Mouse (Mus musculus) liver, embryonic 14.5 days (tissue): Measurements from ENCODE around the gene Vps13d. TPM values are rescaled to one million over a fixed set of nuclear protein-coding genes. Genes with fewer than 3 reads are reported as not detected.

Experiments used
- ATAC-seq: fragments of 200-750 bp; cut with Nextera tagmentation; 2 replicates; pipeline ENCODE4 v1.8.0; 2017; ENCODE audit warnings: moderate number of reproducible peaks, mild to moderate bottlenecking, moderate library complexity; ENCODE audit not compliant: insufficient read depth
- DNase-seq, 3 experiments: peaks; one replicate each; pipeline ENCODE4 v3.0.0-alpha.2; 2012 to 2013; ENCODE audit warnings: low read depth in 3 of 3, low spot score in 3 of 3
- H3K27ac ChIP-seq: fragments of 300-500 bp; sonication (generic); 2 replicates; pipeline ENCODE4 v1.5.1; 2014; ENCODE audit warnings: moderate library complexity, mild to moderate bottlenecking, control low read depth, inconsistent platforms
- H3K27me3 ChIP-seq: fragments of 300-500 bp; sonication (generic); 2 replicates; pipeline ENCODE4 v1.6.1; 2014; ENCODE audit warnings: mild to moderate bottlenecking, low read length, moderate library complexity; ENCODE audit not compliant: control insufficient read depth, insufficient read depth
- H3K36me3 ChIP-seq: fragments of 300-500 bp; sonication (generic); replicated peaks from 2 replicates; pipeline ENCODE4 v1.6.1; 2014; ENCODE audit warnings: low read depth; ENCODE audit not compliant: control insufficient read depth, insufficient read depth
- H3K4me1 ChIP-seq, 2 experiments: fragments of 200-500 bp in 1 of 2; fragments of 300-500 bp in 1 of 2; sonication (generic) in 1 of 2; replicated peaks; 2 replicates each; pipeline ENCODE4 v1.6.1; 2012 to 2014; ENCODE audit warnings: antibody characterized with exemption in 1 of 2, inconsistent platforms in 1 of 2, low read length in 1 of 2; ENCODE audit not compliant: control insufficient read depth in 2 of 2, insufficient read depth in 2 of 2
- H3K4me2 ChIP-seq: fragments of 300-500 bp; sonication (generic); 2 replicates; pipeline ENCODE4 v1.6.1; 2014; ENCODE audit warnings: low read depth, mild to moderate bottlenecking, control low read depth, moderate library complexity
- H3K4me3 ChIP-seq, 2 experiments: fragments of 200-500 bp in 1 of 2; fragments of 300-500 bp in 1 of 2; sonication (generic) in 1 of 2; 2 replicates each; pipeline ENCODE4 v1.5.1; 2012 to 2014; ENCODE audit warnings: low read depth in 2 of 2, low read length in 2 of 2, mild to moderate bottlenecking in 2 of 2, control low read depth in 1 of 2, inconsistent platforms in 1 of 2, moderate library complexity in 1 of 2; ENCODE audit not compliant: insufficient read depth in 1 of 2
- H3K9ac ChIP-seq: fragments of 300-500 bp; sonication (generic); replicated peaks from 2 replicates; pipeline ENCODE4 v1.6.1; 2014; ENCODE audit warnings: mild to moderate bottlenecking, control low read depth, moderate library complexity
- H3K9me3 ChIP-seq: fragments of 300-500 bp; sonication (generic); 2 replicates; pipeline ENCODE4 v1.6.1; 2016; ENCODE audit warnings: low read length, mixed read lengths; ENCODE audit not compliant: control insufficient read depth
- CTCF ChIP-seq: IDR thresholded peaks from 2 replicates; pipeline ENCODE4 v1.5.1; 2016; ENCODE audit warnings: antibody characterized with exemption, low read depth, control low read depth
- EP300 ChIP-seq: IDR thresholded peaks from 2 replicates; pipeline ENCODE4 v1.6.1; 2016; ENCODE audit warnings: antibody characterized with exemption, low read depth
- WGBS: fragments of 180-500 bp; shearing (Covaris S2); extraction: QIAGEN DNeasy Blood & Tissue Kit; methylation state at CpG from one replicate; pipeline ENCODE4 v1.1.7; 2014; ENCODE audit not compliant: insufficient replicate concordance; 5-methylcytosine and 5-hydroxymethylcytosine counted together
- polyA plus RNA-seq, 2 experiments: library from polyadenylated mRNA; depleted of rRNA in 1 of 2; stranded (reverse) in 1 of 2; unstranded in 1 of 2; fragments of >200 nt; fragmentation: Nextera tagmentation in 1 of 2; extraction: Ambion mirVana in 1 of 2; gene quantifications; 2 replicates each; pipeline versions ENCODE4 v1.2.1 to v1.2.3; 2012 to 2014

Gene Vps13d
- polyA plus RNA-seq, 2 experiments, result 5.3 to 7.1 TPM

- Histone ChIP-seq H3K36me3 (no peaks in the 10 kb centered on the region), H3K27ac (no peak overlapping the region), H3K4me2 (no peak overlapping the region), H3K4me3 (no peak overlapping the region), H3K9me3 (no peaks in the 10 kb centered on the region), H3K9ac (no peak overlapping the region), H3K4me1 (peaks cover 0 to 8% of the 10 kb centered on the region in 2 experiments; a peak in 2 of 4 replicates), H3K27me3 (no peaks in the 10 kb centered on the region)
- ATAC-seq (no peak), DNase-seq (no peak)
- no peak for TF ChIP-seq EP300
- TF ChIP-seq CTCF, result no peak
- 72% methylated on average over 2 of the region's 2 CpGs for WGBS
Observed at GRCm38 (mm10) chr4:144965255-144965654, 229.6 kb downstream of the Vps13d start.

- no peak for DNase-seq
- H3K4me3 ChIP-seq, result no peak overlapping the region
- no peaks in the 10 kb centered on the region for H3K36me3 ChIP-seq
- H3K9ac ChIP-seq, result no peak overlapping the region
- no peak overlapping the region for H3K27ac ChIP-seq
- no peaks in the 10 kb centered on the region for H3K9me3 ChIP-seq
- WGBS, result 71% methylated on average over 3 of the region's 3 CpGs
- H3K27me3 ChIP-seq, result no peaks in the 10 kb centered on the region
- H3K4me2 ChIP-seq, result no peak overlapping the region
- no peak for TF ChIP-seq EP300
- TF ChIP-seq CTCF, result no peak
- peaks cover 0 to 10% of the 10 kb centered on the region in 2 experiments; a peak in 2 of 4 replicates for H3K4me1 ChIP-seq
- no peak for ATAC-seq
Observed at GRCm38 (mm10) chr4:144961696-144962095, 233.1 kb downstream of the Vps13d start.

- Histone ChIP-seq H3K4me1 (peaks cover 0 to 10% of the 10 kb centered on the region in 2 experiments; a peak in 2 of 4 replicates), H3K4me2 (no peak overlapping the region; the same call in 1 of the 2 replicates), H3K27me3 (no peaks in the 10 kb centered on the region), H3K9me3 (no peaks in the 10 kb centered on the region), H3K9ac (no peak overlapping the region), H3K36me3 (no peaks in the 10 kb centered on the region), H3K27ac (no peak overlapping the region), H3K4me3 (no peak overlapping the region)
- no peak for TF ChIP-seq EP300
- TF ChIP-seq CTCF, result no peak
- no peak for ATAC-seq
- WGBS, result 80% methylated on average over 4 of the region's 4 CpGs
- no peak for DNase-seq
Observed at GRCm38 (mm10) chr4:144961232-144961631, 233.6 kb downstream of the Vps13d start.

GRCm38 (mm10) chr4:144960188-144960904, 234.5 kb downstream of the Vps13d start:
- Histone ChIP-seq H3K4me2 (no peak overlapping the region), H3K9ac (no peak overlapping the region), H3K4me3 (no peak overlapping the region), H3K4me1 (peaks cover 0 to 10% of the 10 kb centered on the region in 2 experiments; a peak in 2 of 4 replicates), H3K27me3 (no peaks in the 10 kb centered on the region), H3K36me3 (no peaks in the 10 kb centered on the region), H3K9me3 (no peaks in the 10 kb centered on the region), H3K27ac (no peak overlapping the region)
- DNase-seq (peak in 2 of 3 experiments; percentile 29 to 38), ATAC-seq (peak; percentile 62)
- 51% methylated on average over 8 of the region's 8 CpGs for WGBS
- TF ChIP-seq CTCF (no peak), EP300 (no peak)

- H3K27ac ChIP-seq, result no peak overlapping the region
- no peak overlapping the region for H3K9ac ChIP-seq
- 60% methylated on average over 2 of the region's 2 CpGs for WGBS
- no peak for DNase-seq
- no peak overlapping the region for H3K4me2 ChIP-seq
- TF ChIP-seq CTCF, result no peak
- no peak for TF ChIP-seq EP300
- peaks cover 0 to 10% of the 10 kb centered on the region in 2 experiments; a peak in 2 of 4 replicates for H3K4me1 ChIP-seq
- H3K36me3 ChIP-seq, result no peaks in the 10 kb centered on the region
- ATAC-seq, result no peak
- no peaks in the 10 kb centered on the region for H3K9me3 ChIP-seq
- no peak overlapping the region for H3K4me3 ChIP-seq
- H3K27me3 ChIP-seq, result no peaks in the 10 kb centered on the region
Observed at GRCm38 (mm10) chr4:144957721-144958120, 237.1 kb downstream of the Vps13d start.
